Mouse (Mus musculus) midbrain, postnatal 0 days (tissue): ENCODE measurements around the gene Cdk20. TPM values are rescaled to one million over a fixed set of nuclear protein-coding genes. Genes with fewer than 3 reads are reported as not detected.
A peak's percentile ranks its signal among the peaks of the same experiment; 100 is the strongest.

ENCODE experiments used
- ATAC-seq: fragments of 200-750 bp; cut with Nextera tagmentation; 2 replicates; pipeline ENCODE4 v1.8.0; 2017; ENCODE audit warnings: moderate number of reproducible peaks, mild to moderate bottlenecking, moderate TSS enrichment, moderate library complexity; ENCODE audit not compliant: low FRiP score
- DNase-seq: peaks from one replicate; pipeline ENCODE4 v3.0.0-alpha.2; 2015; ENCODE audit warnings: low spot score
- H3K27ac ChIP-seq: fragments of 300-500 bp; sonication (generic); 2 replicates; pipeline ENCODE4 v1.5.1; 2014; ENCODE audit warnings: low read depth, mild to moderate bottlenecking, low read length, mixed read lengths
- H3K27me3 ChIP-seq: fragments of 300-500 bp; sonication (generic); 2 replicates; pipeline ENCODE4 v1.6.1; 2014; ENCODE audit warnings: low read length, control low read depth, mixed read lengths; ENCODE audit not compliant: insufficient read depth
- H3K36me3 ChIP-seq: fragments of 300-500 bp; sonication (generic); 2 replicates; pipeline ENCODE4 v1.6.1; 2014; ENCODE audit warnings: low read length, control low read depth, mixed read lengths; ENCODE audit not compliant: insufficient read depth
- H3K4me1 ChIP-seq: fragments of 300-500 bp; sonication (generic); 2 replicates; pipeline ENCODE4 v1.6.1; 2014; ENCODE audit warnings: mild to moderate bottlenecking, control low read depth, antibody characterized with exemption, low read length, mixed read lengths; ENCODE audit not compliant: insufficient read depth
- H3K4me2 ChIP-seq: fragments of 300-500 bp; sonication (generic); 2 replicates; pipeline ENCODE4 v1.6.1; 2014; ENCODE audit warnings: low read depth, mild to moderate bottlenecking, low read length, mixed read lengths; ENCODE audit not compliant: poor library complexity, severe bottlenecking
- H3K4me3 ChIP-seq: fragments of 300-500 bp; sonication (generic); 2 replicates; pipeline ENCODE4 v1.5.1; 2014; ENCODE audit warnings: low read depth, mild to moderate bottlenecking, low read length, moderate library complexity
- H3K9ac ChIP-seq: fragments of 300-500 bp; sonication (generic); replicated peaks from 2 replicates; pipeline ENCODE4 v1.6.1; 2014; ENCODE audit warnings: mild to moderate bottlenecking, low read length, moderate library complexity, mixed read lengths; ENCODE audit not compliant: poor library complexity, severe bottlenecking
- H3K9me3 ChIP-seq: fragments of 300-500 bp; sonication (generic); 2 replicates; pipeline ENCODE4 v1.6.1; 2016; ENCODE audit warnings: low read length, control low read depth
- CTCF ChIP-seq: IDR thresholded peaks from 2 replicates; pipeline ENCODE4 v1.5.1; 2016; ENCODE audit warnings: antibody characterized with exemption, mild to moderate bottlenecking
- WGBS: fragments of 180-500 bp; shearing (Covaris S2); extraction: QIAGEN DNeasy Blood & Tissue Kit; methylation state at CpG from one replicate; pipeline ENCODE4 v1.1.7; 2014; 5-methylcytosine and 5-hydroxymethylcytosine counted together
- polyA plus RNA-seq: library from polyadenylated mRNA; unstranded; fragments of >200 nt; fragmentation: Nextera tagmentation; extraction: Ambion mirVana; gene quantifications from 2 replicates; pipeline ENCODE4 v1.2.1, GENCODE M21; 2015
- total RNA-seq: library from RNA; depleted of rRNA; stranded (reverse); fragments of >200 nt; gene quantifications from 2 replicates; pipeline ENCODE4 v1.2.3, GENCODE M21; 2014

Gene Cdk20
- total and polyA plus RNA-seq, 2 experiments from 2014 or later, result 25.5 to 30.0 TPM

GRCm38 (mm10) chr13:64416955-64417601 lies 15.0 kb upstream of the Cdk20 start:
- no peak for TF ChIP-seq CTCF
- Histone ChIP-seq H3K4me3 (no peak overlapping the region), H3K4me2 (no peak overlapping the region), H3K9me3 (no peaks in the 10 kb centered on the region), H3K27me3 (no peaks in the 10 kb centered on the region), H3K9ac (no peak overlapping the region), H3K36me3 (no peaks in the 10 kb centered on the region), H3K27ac (no peak overlapping the region), H3K4me1 (no peaks in the 10 kb centered on the region)
- DNase-seq (peak; percentile 31), ATAC-seq (no peak)
- WGBS, result 73% methylated on average over 5 of the region's 5 CpGs

GRCm38 (mm10) chr13:64420847-64421246 lies 11.3 kb upstream of the Cdk20 start:
- Histone ChIP-seq H3K36me3 (no peaks in the 10 kb centered on the region), H3K27ac (no peak overlapping the region), H3K9ac (no peak overlapping the region), H3K9me3 (no peaks in the 10 kb centered on the region), H3K4me1 (no peaks in the 10 kb centered on the region), H3K27me3 (no peaks in the 10 kb centered on the region), H3K4me3 (no peak overlapping the region), H3K4me2 (no peak overlapping the region)
- ATAC-seq (no peak), DNase-seq (no peak)
- WGBS, result 80% methylated on average over 1 of the region's 1 CpGs
- TF ChIP-seq CTCF, result no peak

GRCm38 (mm10) chr13:64421386-64421785 lies 10.7 kb upstream of the Cdk20 start:
- Histone ChIP-seq H3K9me3 (no peaks in the 10 kb centered on the region), H3K4me2 (no peak overlapping the region), H3K4me1 (no peaks in the 10 kb centered on the region), H3K27ac (no peak overlapping the region), H3K36me3 (no peaks in the 10 kb centered on the region), H3K4me3 (no peak overlapping the region), H3K27me3 (no peaks in the 10 kb centered on the region), H3K9ac (no peak overlapping the region)
- no peak for TF ChIP-seq CTCF
- ATAC-seq, result no peak
- 82% methylated on average over 3 of the region's 3 CpGs for WGBS
- DNase-seq, result no peak

- H3K27ac ChIP-seq, result no peak overlapping the region
- H3K4me2 ChIP-seq, result no peak overlapping the region
- no peaks in the 10 kb centered on the region for H3K27me3 ChIP-seq
- TF ChIP-seq CTCF, result no peak
- H3K9ac ChIP-seq, result no peak overlapping the region
- no peaks in the 10 kb centered on the region for H3K36me3 ChIP-seq
- no peaks in the 10 kb centered on the region for H3K4me1 ChIP-seq
- WGBS, result 92% methylated on average over 7 of the region's 7 CpGs
- no peak for ATAC-seq
- H3K4me3 ChIP-seq, result no peak overlapping the region
- H3K9me3 ChIP-seq, result no peaks in the 10 kb centered on the region
- no peak for DNase-seq
These were observed 10.0 kb upstream of the Cdk20 start for GRCm38 (mm10) chr13:64421952-64422606.

- Histone ChIP-seq H3K27me3 (no peaks in the 10 kb centered on the region), H3K36me3 (no peaks in the 10 kb centered on the region), H3K4me1 (no peaks in the 10 kb centered on the region), H3K4me2 (no peak overlapping the region), H3K9me3 (no peaks in the 10 kb centered on the region), H3K27ac (no peak overlapping the region), H3K4me3 (no peak overlapping the region), H3K9ac (no peak overlapping the region)
- no peak for TF ChIP-seq CTCF
- 90% methylated on average over 6 of the region's 6 CpGs for WGBS
- ATAC-seq, result no peak
- DNase-seq, result no peak
These were observed 9.5 kb upstream of the Cdk20 start for GRCm38 (mm10) chr13:64422607-64422957.

GRCm38 (mm10) chr13:64424347-64424746 lies 7.8 kb upstream of the Cdk20 start:
- Histone ChIP-seq H3K9me3 (no peaks in the 10 kb centered on the region), H3K4me3 (no peak overlapping the region), H3K36me3 (no peaks in the 10 kb centered on the region), H3K4me1 (no peaks in the 10 kb centered on the region), H3K27me3 (no peaks in the 10 kb centered on the region), H3K9ac (no peak overlapping the region), H3K4me2 (no peak overlapping the region), H3K27ac (no peak overlapping the region)
- ATAC-seq (no peak), DNase-seq (no peak)
- WGBS, result 66% methylated on average over 3 of the region's 3 CpGs
- TF ChIP-seq CTCF, result no peak
